Mouse (Mus musculus): ENCODE results near the gene Srl.

GRCm38 (mm10) chr16:4521735-4522530 lies 19.7 kb downstream of the Srl start:
- no peak for TF ChIP-seq POLR2A (IDR thresholded peaks at IDR 0.05; ENCODE audit: extremely low read depth, insufficient read depth, low read length)
- no peak for TF ChIP-seq CTCF (IDR thresholded peaks at IDR 0.05; ENCODE audit: extremely low read depth, insufficient read depth, low read length)
